Mouse (Mus musculus): Measurements from ENCODE around the gene Hspa12b. TPM values are rescaled to one million over a fixed set of nuclear protein-coding genes. Genes with fewer than 3 reads are reported as not detected.
A peak's percentile ranks its signal among the peaks of the same experiment; 100 is the strongest.

Gene Hspa12b
- total RNA-seq, 2 experiments from 2014 or later, result 23.5 to 27.5 TPM

DNA sequence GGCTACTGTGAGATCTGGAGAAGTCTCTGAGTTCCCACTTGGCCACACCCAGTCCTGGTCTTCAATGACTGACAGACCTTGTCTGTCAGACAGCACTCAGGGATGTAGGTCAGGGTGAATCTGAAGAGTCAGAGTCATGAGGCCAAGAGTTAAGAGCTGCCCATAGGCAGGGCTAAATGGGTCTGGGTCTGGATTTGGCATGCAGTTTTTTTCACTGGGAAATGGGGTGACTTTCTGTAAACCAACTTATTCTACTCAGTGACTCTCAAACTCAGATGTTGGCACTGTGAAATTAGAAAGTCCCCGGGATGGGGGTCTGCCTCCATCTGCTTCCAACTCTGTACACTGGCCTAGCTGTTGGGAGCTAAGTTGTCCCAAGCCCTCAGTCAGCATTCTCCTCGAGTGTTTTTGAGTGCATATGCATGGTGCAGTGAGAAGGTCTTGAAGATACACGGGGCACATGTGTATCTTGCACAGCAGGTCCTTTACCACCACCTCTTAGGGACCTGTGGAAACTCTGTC, 1.6 kb downstream of the Hspa12b start:
- no peak for DNase-seq

DNA sequence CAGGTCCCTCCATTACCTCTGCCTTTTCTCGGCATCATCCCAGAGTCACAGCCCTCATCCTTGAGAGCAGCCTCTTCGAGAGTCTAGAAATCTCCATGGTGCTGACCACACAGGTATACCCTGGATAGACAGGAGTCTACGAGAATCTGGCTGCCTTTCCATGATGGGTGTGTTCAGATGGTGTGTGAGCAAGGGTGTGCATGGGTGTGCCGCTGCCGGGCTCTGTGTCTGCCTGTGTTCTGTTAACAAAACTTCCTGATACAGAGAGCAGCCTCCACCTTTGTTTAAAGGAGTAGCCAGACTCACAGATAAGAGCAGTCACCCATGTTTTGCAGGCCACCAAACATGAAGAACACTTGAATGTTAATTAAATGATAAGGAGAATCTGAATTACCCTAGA, 2.8 kb downstream of the Hspa12b start:
- DNase-seq, result no peak

DNA sequence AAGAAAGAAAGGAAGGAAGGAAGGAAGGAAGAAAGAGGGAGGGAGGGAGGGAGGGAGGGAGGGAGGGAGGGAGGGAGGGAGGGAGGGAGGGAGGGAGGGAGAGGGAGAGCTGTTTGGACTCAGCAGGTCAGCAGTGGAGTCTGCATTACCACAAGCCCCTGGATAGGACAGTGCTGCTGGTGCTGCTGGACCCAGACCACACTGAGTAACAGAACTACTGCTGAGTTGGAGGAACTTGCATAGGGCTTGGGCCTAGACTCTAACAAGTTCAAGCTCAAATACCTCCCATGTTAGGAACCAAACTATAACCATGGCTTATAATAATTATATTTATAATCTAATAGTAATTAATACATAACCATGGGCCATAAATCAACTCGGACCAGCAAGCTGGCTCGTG, 3.8 kb downstream of the Hspa12b start:
- no peak for DNase-seq

DNA sequence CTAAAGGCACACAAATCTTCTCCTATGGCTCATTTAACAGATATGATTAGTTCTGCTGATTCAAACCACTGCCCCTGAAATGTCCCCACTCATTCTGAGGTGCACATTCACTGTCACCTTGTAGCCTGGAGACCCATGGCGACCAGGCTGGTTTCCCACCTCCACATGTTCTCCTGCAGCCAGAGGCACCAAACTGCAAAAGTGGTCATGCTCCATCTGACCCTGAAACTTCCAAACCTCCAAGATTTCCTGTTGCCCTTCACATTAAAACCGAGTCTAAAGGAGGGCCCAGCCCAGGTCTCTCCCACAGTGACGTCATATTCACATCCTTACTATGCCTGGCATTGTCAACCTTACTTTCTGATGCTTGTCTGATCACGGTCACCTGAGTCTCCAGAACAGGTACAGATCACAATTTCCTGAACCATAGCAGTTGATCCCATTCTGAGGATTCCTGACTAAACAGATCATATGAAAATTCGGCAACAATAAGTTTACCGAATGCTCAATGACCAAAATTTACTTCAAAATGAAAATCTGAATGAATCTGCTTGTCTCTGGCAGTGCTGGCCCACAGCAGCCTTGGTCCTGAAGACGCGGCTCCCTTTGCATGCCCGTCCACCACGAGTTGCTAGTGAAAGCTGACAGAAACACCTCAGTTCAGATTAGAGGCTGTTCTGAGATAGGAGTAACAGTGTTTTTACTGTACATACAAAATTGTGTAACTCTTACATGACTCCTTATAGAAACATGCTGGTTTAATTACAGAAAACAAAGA, 5.2 kb downstream of the Hspa12b start:
- no peak for DNase-seq

DNA sequence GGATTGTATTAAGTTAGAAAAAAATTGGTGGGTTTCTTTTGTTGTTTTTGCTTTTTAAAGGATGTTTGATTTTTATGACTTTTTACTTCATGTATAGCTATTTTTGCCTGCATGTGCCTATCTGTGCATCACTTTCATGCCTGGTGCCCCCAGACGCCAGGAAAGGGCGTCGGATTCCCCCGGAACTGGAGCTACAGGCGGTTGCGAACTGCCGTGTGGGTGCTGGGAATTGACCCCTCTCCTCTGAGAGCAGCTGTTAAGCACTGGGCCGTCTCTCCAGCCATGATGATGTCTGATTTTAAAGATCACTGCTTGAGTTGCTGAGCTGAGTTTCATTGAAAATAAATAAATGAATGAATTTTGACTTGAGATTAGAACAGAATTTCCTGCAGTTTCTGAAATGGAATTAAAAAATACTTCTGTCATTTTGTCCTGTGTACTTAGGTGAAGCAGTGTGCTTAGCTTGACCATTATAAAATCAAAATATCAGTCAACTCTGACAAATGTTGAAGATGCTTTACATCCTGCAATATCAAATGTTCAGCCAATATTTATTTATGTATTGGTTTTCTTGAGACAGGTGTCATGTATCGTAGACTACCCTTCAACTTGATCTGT, 6.0 kb downstream of the Hspa12b start, which contains the start of gene Gm11037:
Gene Gm11037, plus strand, starts transcription at position 568 of the 618 bp plus-strand sequence.
- DNase-seq, result no peak

DNA sequence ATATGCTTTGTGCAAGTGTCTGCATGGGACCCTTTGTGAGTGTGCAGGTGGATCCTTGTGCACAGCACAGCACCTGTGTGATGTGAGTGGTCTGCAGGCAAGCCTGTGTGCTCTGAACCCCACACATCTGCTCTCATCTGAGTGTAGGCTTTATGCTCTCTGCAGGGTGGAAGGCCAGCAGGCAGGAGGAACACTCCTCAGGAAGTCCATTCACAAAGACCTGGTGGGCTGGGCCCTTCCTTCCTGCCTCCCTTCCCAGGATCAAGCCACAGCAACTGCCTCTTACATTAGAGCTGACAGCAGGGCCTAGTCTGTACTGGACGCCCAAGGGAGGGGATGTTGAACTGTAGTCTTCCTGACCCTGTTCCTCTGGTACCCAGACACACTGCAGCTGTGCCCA, 7.3 kb downstream of the Hspa12b start:
- peak; percentile 34 for DNase-seq

DNA sequence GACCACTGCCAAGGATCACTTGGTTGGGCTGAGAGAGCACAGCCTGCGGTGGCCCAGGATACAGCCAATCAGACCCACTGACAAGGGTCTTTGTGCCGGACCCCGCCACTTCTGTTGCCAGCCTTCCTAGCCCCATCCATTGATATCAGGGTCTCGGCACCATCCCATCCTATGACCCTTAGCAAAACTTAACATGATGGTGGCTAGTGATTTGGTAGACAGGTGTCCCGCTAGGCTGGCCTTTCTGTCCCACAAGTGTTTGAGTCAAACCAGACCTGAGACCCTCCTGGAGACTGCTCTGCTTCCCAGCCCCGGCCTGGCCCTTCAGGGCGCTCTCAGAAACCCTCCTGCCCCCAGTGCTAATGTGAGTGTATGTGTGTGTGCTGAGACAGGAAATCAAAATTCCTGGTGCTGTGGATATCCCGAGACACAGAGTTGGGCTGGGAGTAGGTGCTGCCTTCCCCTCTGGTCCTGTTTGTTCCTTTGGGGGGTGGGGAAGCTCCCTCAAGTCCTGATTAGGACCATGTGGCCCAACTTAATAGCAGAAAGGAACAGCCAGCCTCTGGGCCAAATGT, 7.8 kb downstream of the Hspa12b start:
- DNase-seq, result peak; percentile 3

DNA sequence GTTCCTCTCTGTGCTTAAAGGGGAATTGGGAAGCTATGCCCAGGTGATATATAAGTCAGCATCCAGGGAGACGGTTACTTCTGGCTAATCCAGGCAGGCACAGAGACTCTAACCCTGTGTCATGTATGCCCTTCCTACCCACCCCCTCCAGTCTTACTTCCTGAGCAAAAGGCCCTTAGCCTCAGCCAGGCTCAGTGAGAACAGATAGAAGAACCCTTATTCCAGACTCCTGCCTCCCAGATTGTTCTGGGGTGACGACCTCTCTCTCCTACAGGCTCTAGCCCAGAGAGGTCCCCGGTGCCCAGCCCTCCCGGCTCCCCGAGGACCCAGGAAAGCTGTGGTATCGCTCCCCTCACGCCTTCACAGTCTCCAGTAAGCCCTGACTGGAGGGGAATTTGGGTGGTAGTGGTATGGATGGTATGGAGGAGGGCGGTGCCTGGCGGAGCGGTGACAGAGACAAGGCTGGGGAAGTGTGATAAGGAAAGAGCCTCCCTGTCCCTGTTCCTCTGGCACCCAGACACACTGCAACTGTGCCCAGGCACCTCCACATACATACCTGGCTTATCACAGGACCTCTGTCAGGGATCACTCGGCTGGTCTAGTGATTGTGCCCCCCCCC, 8.6 kb downstream of the Hspa12b start:
- DNase-seq, result no peak

DNA sequence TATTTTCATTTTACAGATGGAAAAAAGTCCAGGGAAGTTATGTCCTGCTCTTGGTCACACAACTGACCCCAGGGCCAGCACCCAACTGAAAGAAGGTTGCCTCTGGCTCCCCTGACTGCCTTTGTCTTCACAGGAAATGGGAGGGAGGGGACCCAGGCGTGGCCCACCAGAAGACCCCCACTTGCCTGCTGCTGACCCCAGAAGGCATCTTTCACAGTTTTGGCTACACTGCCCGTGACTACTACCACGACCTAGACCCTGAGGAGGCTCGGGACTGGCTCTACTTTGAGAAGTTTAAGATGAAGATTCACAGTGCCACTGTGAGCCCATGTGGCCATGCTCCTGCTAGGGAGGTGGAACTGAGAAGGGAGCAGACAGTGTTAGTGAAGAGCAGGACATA, 11.2 kb downstream of the Hspa12b start:
- DNase-seq, result no peak

DNA sequence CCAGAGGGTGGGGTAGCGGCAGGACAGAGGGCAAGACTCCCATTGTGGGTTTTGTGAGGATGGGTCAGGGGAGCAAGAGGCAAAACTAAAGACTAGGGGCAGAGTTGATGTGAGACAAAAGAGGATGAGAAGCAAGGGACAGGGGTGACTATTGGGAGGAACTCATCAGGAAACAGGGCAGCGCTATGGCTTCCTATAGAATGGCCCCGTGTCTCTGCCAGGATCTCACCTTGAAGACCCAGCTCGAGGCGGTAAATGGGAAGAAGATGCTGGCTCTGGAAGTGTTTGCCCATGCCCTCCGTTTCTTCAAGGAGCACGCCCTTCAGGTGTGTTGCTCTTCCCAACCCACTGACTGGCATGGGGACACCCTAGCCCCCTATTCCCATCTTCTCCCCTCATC, 11.7 kb downstream of the Hspa12b start:
- no peak for DNase-seq

DNA sequence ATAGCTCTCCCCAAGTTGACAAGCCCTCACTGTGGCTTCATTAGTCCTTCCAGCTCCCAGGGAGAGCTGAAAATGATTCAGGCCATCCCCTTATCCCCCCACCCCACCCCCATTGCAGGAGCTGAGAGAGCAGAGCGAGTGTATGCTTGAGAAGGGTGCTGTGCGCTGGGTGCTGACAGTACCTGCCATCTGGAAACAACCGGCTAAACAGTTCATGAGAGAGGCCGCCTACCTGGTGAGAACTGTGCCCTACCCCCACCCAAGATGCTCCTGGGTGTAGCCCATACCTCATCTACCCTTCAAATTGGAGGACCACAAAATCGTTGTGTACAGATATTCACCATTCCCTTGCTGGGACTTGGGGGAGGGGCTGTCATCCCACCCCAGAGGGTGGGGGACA, 12.2 kb downstream of the Hspa12b start:
- peak; percentile 0 for DNase-seq

DNA sequence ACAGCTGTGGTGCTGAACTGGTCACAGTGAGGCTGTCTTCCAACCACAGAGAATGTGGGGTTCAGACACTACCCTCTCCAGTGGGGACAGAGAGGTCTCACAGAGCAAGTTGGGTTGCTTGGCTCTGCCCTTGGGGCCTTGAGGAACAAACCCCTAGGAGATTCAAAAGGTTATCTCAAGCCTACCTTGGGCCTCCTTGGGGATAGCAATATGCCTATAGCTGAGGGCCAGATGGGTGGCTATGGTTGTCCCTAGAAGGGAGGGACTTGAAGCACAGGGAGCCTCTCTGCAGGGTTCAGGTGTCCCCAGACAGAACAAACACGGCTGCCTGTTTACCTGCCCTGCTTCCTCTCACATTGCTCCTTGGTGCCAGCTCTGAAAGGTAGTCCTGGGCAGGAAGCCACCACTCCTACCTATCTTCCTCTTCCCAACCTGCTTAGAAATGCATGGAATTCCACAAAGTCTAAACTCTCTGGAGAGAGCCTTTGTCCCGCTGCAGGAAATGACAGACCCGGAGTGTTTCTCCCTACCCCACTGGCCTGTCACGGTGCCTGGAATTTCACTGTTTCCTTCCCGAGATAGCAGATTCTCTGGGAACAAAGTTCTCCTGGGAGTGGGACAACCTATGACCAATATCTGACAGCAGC, 12.9 kb downstream of the Hspa12b start:
- DNase-seq, result peak; percentile 27

DNA sequence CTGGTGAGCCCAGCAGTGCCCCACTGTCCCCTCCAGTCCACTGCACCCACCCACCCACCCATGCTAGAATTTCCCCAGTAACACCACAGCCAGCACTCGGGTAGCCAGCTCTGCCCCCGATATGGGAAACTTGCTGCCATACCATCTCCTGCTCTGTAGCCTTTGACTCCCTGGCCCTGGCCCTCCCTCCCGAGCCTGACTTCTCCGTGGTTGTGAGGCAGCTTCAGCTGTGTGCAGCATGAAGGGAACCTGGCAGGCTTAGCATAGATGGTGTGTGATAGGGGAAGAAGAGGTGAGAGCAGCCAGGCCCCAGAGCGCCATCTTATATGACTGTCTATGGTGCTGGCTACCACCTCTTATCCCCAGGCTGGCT, 13.4 kb downstream of the Hspa12b start:
- DNase-seq, result no peak

DNA sequence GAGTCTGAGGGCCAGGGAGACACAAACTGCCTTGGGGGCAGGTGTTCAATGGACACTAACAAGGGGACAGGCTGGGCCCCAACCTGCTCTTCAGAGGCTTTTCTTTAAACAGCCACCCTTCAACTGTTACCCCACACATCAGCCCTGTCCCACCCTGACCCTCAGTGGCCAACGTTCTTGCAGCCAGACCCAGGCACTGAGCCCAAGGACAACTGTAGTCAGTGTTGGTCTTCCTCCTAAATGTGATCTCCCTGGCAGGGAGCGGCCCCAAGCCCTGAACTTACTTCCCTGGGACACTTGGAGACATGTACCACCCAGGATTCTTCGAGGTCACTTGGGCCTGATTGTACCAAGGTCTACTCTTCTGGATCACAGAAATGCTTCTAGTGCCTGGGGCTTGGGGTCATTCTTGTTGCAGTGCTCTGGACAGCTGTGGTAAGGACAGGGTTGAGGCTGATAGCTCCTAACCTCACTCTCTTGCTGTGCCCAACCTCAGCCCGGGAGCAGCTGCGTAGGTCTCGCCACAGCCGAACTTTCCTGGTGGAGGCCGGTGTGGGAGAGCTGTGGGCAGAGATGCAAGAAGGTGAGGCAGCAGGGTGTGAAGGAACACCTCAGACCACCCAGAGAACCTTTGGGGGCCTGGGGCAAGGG, 14.4 kb downstream of the Hspa12b start:
- DNase-seq, result no peak

DNA sequence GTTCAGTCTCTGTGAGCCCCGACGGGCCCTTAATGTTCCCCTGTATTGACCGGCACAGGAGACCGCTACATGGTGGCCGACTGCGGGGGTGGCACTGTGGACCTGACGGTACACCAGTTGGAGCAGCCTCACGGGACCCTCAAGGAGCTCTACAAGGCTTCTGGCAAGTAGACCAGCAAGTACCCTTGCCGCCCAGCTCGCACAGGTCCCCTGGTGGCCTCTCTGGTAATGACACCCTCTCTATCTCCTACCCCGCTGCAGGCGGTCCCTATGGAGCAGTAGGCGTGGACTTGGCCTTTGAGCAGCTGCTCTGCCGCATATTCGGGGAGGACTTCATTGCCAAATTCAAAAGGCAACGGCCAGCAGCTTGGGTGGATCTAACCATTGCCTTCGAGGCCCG, 15.5 kb downstream of the Hspa12b start:
- peak; percentile 90 for DNase-seq

DNA sequence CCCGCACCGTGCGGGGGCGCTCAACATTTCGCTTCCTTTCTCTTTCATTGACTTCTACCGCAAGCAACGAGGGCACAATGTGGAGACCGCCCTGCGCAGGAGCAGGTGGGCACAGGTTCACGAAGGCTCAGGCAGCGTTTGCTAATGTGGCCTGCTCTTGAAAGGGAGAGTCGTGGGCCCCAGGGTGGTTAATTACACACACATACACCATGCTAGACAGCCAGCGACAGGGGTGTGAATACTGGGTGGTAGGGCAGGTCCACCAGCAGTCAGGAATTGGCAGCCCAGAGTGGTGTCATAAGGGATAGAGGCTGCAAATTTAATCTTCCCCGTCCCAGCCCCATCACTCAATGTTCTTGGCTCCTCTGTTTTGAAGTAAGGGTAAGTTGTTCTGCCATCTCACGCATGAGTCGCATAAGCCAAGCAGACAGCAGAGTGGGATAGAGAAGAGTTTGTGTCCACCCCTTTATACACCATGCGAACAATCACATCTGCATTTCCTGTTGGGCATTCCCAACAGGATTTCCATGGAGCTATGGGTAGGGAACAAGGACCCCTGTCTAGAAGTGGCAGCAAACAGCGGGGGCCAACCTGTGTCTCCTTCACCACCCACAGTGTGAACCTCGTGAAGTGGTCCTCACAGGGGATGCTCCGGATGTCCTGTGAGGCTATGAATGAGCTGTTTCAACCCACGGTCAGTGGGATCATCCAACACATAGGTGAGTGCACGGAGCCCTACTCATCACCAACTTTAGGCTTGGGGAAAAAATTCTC, 16.1 kb downstream of the Hspa12b start:
- no peak for DNase-seq

DNA sequence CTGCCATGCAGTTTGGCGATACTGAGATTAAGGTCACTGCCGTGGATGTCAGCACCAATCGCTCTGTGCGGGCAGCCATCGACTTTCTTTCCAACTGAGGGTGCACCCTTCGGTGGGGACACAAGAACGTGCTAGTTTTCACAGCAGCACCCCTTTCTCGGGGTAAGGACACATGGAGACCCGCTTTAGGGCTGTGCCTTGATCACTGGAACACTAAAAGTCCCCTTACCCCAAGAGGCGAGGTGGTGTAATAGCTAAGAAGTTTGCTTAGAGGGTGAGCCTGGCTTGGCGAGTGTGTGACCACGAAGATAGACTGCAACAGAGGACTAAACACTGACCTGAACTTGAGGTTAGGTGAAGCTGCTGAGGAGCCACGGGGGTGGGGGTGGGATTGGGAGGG, 18.0 kb downstream of the Hspa12b start:
- DNase-seq, result no peak

DNA sequence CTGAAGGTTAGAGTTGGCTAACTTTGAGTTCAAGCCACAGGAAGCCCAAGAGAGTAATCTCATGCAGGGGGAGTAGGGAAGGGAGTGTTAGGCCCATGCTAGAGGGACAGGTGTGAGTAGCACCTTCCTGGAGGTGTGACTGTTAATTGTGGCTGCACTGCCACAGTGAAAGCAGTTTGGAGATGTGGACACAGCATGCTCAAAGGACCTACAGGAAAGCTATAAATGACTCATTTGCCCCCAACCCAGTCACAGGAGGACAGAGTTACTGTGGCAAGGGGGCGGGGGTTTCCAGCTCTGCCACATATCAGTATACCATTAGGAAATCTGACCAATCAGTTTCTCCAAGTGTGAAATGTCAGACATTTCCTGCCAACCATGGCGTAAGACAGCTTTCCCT, 18.5 kb downstream of the Hspa12b start:
- no peak for DNase-seq

DNA sequence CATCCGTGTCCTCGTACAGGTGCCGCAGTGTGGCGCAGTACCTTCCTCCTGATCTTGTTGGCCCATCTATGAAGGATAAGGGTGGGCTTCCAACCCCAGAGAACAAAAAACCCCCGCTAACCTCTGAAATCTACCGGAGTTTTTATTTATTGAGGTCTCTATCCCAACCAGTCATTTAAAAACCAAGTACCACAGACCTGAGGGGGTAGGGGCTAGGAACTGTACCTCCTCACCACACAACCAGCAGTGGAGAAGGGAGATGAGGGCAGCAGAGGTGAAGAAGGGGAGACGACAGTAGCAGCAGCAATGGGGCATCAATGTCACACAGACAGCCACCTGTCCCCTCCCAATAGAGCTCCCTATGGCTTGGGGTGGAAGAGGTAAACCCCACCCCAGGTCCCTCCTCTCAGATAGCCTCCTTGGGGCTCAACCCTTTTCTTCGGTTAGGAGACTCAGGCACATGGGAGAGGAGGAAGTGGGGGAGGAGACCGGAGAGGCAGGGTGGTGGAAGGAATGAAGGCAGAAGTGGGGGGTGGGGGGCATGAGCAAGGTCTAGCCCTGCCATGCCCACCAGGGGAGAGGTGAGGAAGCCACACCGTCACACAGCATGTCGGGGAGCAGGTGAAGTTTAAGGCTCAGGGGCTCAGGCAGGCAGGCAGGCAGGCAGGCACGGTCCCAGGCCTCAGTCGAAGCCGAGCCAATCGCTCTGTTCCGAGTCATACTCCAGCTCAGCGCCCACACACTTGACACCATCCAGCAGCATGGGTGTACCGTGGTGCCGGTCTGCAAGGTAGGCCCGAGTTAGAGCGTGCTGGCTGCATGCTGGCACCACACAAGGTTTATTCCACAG, 19.3 kb downstream of the Hspa12b start:
- DNase-seq, result peak; percentile 58

DNA sequence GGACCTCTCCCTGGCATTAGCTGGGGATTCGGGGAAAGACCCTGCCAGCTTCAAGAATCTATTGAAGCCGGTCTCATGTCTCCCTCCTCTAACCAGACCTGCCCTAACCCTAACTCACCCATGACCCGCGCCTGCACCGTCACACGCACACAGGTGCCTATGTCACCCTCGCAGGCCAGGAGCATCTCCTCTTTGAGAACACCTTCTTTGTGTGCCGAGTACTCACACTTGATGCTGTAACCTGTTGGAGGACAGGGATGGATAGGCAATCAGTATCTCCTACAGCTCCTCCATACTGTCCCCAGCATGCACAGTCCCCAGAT, 19.9 kb downstream of the Hspa12b start:
- no peak for DNase-seq
